Mouse (Mus musculus): ENCODE data around the gene Pi16.

- TF ChIP-seq CTCF (IDR thresholded peaks at IDR 0.05) (peak; percentile 37; the same call in 1 of the 2 replicates), POLR2A (IDR thresholded peaks at IDR 0.05; ENCODE audit: insufficient read depth, low read depth, low read length) (peak; percentile 52; the same call in 1 of the 2 replicates)
These were observed 24.1 kb downstream of the Pi16 start for GRCm38 (mm10) chr17:29341591-29342003.
